Mouse (Mus musculus): Measurements from ENCODE around the gene Gnl1.
A peak's percentile ranks its signal among the peaks of the same experiment; 100 is the strongest.
"Not testable (repeated sequence)": the region's sequence is repeated elsewhere in the genome, so short reads cannot be mapped to it uniquely, and the experiment has no call there.

The Gnl1 gene

DNA sequence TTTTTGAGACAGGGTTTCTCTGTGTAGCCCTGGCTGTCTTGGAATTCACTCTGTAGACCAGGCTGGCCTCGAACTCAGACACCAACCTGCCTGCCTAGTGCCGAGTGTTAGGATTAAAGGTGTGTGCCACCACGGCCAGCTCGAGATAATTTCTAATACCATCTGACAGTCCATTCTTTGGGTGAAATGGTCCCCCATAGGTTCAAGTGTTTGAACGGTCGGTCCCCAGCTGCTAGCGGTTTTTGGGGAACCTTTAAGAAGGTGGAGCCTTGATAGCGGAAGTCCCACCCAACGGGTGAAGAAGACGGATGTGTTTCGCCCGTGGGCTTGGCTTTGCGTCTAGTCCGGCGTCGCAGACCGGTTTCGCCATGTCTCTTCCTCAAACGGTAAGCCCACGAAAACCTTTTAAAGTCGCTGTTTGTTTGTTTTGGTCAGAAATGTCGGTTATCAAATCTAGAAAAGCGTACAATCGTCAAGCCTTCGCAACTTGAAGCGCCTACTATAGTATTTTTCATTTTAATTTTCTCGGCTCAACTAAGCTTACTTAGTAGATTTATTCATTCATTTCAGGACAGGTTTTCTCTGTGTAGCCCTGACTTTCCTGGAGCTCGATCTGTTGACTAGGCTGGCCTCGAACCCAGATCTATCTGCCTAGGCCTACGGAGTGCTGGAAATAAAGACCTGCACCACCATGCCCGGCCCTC lies 14.7 kb downstream of the Gnl1 start:
- DNase-seq (ENCODE audit: low spot score) = peak; percentile 81

DNA sequence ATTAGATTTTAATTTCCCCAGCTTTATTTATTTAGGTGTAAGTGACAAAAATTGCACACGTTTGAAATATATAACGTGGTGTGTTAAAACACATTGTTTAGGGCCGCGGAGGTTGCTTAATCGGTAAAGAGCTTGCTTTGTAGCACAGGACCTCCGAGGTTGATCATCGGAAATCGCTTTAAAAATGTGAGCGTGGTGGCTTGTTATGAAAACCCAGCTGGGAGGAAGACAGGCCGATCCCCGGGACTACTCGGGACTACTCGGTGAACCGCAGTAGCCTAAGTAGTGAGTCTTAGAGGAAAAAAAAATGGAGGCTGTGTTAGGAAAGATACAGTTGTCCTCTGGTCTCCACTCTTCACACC lies 15.2 kb downstream of the Gnl1 start:
- DNase-seq (ENCODE audit: low spot score) = no peak

- peak; percentile 98 for DNase-seq (ENCODE audit: low spot score)
Measured at GRCm38 (mm10) chr17:35996949-35997348, 17.3 kb downstream of the Gnl1 start.

- no peak for DNase-seq (ENCODE audit: low spot score)
Measured at GRCm38 (mm10) chr17:35997713-35998510, 18.3 kb downstream of the Gnl1 start.

GRCm38 (mm10) chr17:35998545-35999305 lies 19.1 kb downstream of the Gnl1 start:
- DNase-seq (ENCODE audit: low spot score) = no peak

GRCm38 (mm10) chr17:35999356-35999755 lies 19.7 kb downstream of the Gnl1 start:
- no peak for DNase-seq (ENCODE audit: low spot score)

DNA sequence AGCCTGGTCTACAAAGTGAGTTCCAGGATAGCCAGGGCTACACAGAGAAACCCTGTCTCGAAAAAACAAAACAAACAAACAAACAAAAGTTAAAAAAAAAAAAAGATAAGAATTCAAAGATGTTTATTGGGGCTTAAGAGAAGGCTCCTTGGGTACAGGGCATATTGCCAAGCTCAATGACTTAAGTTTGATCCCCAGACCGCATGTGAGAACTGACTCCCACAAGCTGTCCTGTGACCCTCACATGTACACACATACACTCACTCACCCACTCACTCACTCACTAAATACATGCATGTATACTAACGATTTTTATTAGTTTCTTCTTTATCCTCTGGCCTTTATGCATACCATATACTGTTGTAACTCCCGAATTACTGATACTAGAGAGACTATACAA lies 20.7 kb downstream of the Gnl1 start:
- DNase-seq (ENCODE audit: low spot score) = no peak

- DNase-seq (ENCODE audit: low spot score) = no peak
Measured at GRCm38 (mm10) chr17:36001121-36001897, 21.7 kb downstream of the Gnl1 start.

DNA sequence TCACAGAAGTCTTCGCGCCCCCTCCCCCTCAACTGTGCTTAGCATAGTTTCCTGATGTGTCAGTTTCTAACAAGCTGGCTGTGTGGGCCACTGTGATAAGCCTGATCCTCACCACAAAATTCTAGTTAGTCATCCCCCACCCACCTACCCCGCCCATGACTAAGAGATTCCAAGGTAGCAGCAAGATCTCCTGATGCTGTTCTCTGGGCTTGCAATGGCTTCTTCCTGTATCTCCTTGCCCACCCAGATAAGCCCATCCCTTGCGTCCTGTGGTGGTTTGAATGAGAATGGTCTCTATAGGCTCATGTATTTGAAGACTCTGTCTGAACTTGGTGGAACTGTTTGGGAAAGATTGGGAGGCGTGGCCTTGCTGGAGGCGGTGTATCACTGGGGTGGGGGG lies 22.3 kb downstream of the Gnl1 start:
- no peak for DNase-seq (ENCODE audit: low spot score)

GRCm38 (mm10) chr17:36003331-36003730 lies 23.7 kb downstream of the Gnl1 start:
- no peak for DNase-seq (ENCODE audit: low spot score)

- DNase-seq (ENCODE audit: low spot score) = not testable (repeated sequence)
Measured at GRCm38 (mm10) chr17:36004409-36004808, 24.8 kb downstream of the Gnl1 start.

- no peak for DNase-seq (ENCODE audit: low spot score)
Measured at GRCm38 (mm10) chr17:36014977-36015376, 35.3 kb downstream of the Gnl1 start.

DNA sequence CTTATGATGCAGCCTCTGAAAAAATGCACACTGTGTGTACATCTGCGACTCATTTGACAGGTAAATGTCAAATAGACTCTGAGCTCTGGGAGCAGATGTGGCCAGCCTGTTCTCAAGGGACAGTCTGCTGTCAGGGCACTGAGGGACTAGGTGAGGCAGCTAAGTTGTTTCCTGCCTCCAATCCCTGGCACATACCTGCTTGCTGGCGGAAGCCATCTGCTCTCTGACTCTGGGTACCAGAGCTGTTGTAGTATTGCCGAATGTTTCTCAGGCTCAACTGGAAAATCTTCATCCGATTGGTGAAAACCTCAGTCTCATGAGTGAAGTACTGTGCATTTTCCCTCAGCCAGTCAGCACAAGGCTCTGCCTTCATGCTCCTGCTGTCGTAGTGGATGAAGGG lies 37.4 kb downstream of the Gnl1 start:
- no peak for DNase-seq (ENCODE audit: low spot score)

DNA sequence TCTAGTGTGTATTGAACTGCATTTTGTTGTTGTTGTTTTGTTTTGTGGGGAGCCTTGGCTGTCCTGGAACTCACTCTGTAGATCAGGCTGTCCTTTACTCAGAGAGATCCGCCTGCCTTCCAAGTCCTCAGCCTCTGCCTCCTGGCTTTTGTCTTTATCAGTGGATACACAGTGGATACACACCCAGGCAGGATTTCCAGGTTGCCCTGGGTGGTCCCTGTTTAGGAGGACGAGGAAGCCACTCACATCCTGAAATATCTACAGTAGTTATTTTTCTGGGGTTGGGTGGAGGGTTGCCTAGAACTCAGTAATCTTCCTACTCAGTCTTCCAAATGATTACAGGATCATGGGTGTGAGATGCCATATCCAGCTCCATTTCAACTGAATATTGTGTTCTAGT lies 39.3 kb downstream of the Gnl1 start:
- no peak for DNase-seq (ENCODE audit: low spot score)

DNA sequence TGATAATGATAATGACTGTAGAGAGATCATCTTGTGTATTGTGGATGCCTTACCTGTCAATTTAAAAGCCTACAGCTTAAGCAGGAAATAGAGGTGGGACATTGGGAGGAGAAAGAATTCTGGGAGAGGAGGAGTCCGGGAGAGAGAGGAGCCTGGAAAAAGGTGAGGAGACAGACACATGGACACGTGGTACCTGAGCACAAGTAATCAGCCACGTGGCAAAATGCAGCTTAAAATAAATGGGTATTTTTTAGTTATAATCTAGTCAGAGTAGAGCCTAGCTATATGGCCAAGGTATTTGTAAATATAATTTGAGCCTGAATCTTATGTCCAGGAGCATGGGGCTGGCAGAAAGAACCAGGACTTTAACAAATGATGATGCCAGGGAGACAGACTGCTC lies 39.9 kb downstream of the Gnl1 start:
- DNase-seq (ENCODE audit: low spot score) = no peak

DNA sequence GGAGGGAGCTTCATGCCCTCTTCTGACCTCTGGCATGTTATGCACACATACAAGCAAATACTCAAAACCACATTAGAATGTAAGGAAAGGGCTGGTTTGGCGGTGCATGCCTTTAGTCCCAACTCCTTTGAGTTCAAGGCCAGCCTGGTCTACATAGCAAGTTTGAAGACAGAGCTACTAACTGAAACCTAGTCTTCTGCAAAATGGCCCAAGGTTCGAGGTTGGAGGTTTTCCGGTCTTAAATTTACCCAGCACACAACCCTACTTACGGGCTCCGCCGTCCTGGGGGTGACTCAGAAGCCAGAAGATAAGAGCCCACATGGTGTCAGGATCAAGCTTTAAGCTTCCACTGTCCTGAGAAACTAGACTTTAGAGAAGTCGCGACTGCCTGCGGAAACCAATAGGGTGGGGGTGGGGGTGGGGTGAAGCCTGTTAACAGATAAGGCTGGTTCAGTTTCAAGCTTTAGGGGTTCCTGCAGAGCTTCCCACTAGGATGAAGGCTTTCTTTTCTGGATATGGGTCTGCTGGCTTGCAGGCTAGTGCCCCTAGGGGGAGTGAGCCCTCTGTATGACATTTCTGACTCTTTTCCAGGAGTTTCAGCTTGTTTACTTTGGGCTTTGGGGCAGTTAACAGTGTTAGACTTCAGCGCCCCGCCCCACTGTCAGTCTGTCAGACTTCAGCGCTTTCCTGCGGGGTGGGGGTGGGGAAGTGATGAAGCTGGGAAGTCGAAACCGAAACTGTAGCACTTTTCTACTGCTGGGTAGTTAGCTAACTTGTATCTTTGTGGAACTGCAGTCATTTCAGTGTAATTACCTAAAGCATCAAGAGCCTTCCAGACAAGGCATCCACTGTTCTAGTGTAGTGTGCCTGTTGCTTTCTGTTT lies 40.8 kb downstream of the Gnl1 start, which contains the start of gene H2-T24:
TSS of gene H2-T24 (minus strand) at position 370 of the 883 bp plus-strand sequence.
- peak; percentile 61 for DNase-seq (ENCODE audit: low spot score)

DNA sequence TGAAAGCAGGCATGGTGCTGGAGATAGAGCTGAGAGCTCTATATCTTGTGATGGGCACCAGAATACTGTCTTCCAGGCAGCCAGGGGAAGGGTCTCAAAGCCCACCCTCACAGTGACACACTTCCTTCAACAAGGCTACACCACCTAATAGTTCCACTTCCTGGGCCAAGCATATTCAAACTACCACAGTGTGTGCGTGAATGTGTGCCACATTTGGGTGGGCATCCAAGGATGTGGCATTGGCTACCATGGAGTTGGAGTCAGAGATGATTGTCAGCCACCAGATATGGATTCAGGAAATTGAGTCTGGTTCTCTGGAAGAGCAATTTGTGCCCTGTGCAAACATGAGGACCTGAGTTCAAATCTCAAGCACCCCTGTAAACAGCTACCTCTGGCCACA lies 41.7 kb downstream of the Gnl1 start:
- no peak for DNase-seq (ENCODE audit: low spot score)

DNA sequence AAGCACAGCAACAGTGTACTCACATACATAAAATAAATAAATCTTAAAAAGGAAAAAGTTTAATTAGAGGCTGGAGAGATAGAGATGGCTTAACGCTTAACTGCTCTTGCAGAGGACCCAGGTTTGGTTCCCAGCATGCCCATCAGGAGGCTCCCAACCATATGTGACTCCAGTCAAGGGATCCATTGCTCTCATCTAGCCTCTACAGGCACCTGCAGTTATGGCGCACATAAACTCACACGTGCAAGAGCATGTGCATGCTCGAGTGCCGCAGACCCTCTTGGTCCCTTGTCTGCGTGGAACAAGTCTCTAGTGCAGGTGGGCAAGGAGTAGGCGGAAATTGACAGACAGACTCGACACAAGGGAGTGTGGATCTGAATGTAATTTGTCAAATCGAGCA lies 42.4 kb downstream of the Gnl1 start:
- DNase-seq (ENCODE audit: low spot score) = no peak

DNA sequence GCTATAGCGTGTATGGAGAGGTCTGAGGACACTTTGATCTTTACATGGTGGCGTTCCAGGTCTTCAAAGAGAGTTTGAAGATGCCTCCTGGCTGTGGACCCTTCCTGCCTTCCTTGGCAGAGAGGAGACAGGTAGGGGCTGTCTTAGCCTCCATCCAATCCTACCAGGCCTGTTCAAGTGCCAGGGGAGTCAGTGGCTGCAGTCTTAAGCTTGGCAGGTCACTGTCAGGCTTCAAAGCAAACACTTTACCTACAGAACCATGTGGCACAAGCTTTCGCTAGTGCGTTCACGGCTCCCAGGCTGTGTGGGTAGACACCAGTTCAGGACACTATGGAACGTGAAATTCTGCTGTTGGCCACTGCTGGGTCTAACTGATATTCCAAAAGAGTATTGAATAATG lies 43.3 kb downstream of the Gnl1 start:
- DNase-seq (ENCODE audit: low spot score) = no peak

DNA sequence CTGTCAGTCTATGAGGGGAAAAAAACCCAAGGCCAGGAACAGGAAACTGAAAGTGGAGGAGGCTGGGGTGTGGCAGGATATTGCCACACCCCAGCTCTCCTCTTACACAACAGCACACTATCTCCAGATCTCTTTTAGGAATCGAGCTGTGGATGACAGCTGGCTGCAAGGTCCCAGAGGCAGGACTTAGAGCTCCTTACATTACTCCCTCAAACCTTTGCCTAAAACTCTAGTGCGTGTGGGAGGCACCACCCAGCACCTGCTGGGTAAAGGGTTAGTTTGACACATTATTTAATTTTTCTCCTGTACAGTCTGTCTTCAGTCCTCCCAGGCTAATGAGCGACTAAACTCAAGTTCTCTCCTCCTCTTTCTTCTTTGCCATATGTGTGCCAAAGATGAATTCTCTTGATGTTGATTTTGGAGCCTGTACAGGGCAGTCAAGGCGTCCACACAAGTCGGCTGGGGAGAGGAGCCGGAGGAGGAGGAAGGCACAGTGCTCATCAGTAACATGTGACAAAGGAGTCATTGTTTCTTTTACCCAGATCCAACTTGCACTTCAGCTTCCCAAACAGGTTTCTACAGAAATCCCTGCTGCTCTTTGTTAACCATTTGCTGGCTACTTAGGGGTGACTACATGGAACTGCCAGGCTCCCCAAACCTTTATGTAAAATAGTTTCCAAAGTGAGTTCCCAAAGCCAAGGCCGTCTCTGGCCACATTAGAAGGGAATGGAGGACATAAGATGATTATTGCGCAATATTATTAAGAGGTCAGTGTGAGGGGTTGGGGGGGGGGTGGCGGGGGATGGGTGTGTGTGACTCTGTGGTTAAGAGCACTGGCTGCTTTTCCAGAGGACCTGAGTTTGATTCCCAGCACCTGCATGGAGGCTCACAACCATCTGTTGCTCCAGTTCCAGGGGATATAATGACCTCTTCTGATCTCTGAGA lies 44.3 kb downstream of the Gnl1 start:
- DNase-seq (ENCODE audit: low spot score) = no peak
